Mouse (Mus musculus) lung, postnatal 4 days (tissue): ENCODE results near the gene Stag2.

ENCODE experiments used
- DNase-seq, 2 experiments: peaks; one replicate each; pipeline ENCODE4 v3.0.0; 2021

Gene Stag2

GRCm38 (mm10) chrX:42148788-42149556 lies at the start of gene Stag2:
TSS of gene Stag2 (plus strand) at chrX:42149317.
- DNase-seq, result peak; percentile 92 to 95

GRCm38 (mm10) chrX:42107137-42107536 lies 42.0 kb upstream of the Stag2 start:
- DNase-seq, result no peak

- no peak for DNase-seq
Observed at GRCm38 (mm10) chrX:42110585-42110984, 38.5 kb upstream of the Stag2 start.

- DNase-seq, result no peak
Observed at GRCm38 (mm10) chrX:42119442-42120048, 29.6 kb upstream of the Stag2 start.

GRCm38 (mm10) chrX:42124963-42125697 lies 24.0 kb upstream of the Stag2 start:
- DNase-seq, result no peak

GRCm38 (mm10) chrX:42139882-42140281 lies 9.2 kb upstream of the Stag2 start:
- DNase-seq, result peak; percentile 17 to 67

GRCm38 (mm10) chrX:42142620-42143019 lies 6.5 kb upstream of the Stag2 start:
- DNase-seq, result no peak

- no peak for DNase-seq
Observed at GRCm38 (mm10) chrX:42143991-42144390, 5.1 kb upstream of the Stag2 start.

- DNase-seq, result peak; percentile 44 to 61
Observed at GRCm38 (mm10) chrX:42148016-42148451, 1.1 kb upstream of the Stag2 start.

GRCm38 (mm10) chrX:42149557-42150345 lies 634 bp downstream of the Stag2 start:
- peak; percentile 52 to 72 for DNase-seq

- peak; percentile 81 to 90 for DNase-seq
Observed at GRCm38 (mm10) chrX:42150346-42151023, 1.4 kb downstream of the Stag2 start.

- DNase-seq, result no peak
Observed at GRCm38 (mm10) chrX:42151024-42151754, 2.1 kb downstream of the Stag2 start.

- DNase-seq, result peak; percentile 85 to 92
Observed at GRCm38 (mm10) chrX:42151903-42152369, 2.8 kb downstream of the Stag2 start.

- no peak for DNase-seq
Observed at GRCm38 (mm10) chrX:42153056-42153455, 3.9 kb downstream of the Stag2 start.

- DNase-seq, result no peak
Observed at GRCm38 (mm10) chrX:42165455-42165854, 16.3 kb downstream of the Stag2 start.

GRCm38 (mm10) chrX:42170811-42171210 lies 21.7 kb downstream of the Stag2 start:
- no peak for DNase-seq

GRCm38 (mm10) chrX:42187590-42187989 lies 38.5 kb downstream of the Stag2 start:
- DNase-seq, result no peak

GRCm38 (mm10) chrX:42188825-42189426 lies 39.8 kb downstream of the Stag2 start:
- DNase-seq, result no peak

- DNase-seq, result no peak
Observed at GRCm38 (mm10) chrX:42194608-42195007, 45.5 kb downstream of the Stag2 start.

GRCm38 (mm10) chrX:42202482-42202881 lies 53.4 kb downstream of the Stag2 start:
- no peak for DNase-seq

GRCm38 (mm10) chrX:42215742-42216141 lies 66.6 kb downstream of the Stag2 start:
- DNase-seq, result no peak
